Comparison of ENCODE assay signal across 8 mouse cellular contexts in genomic region chr6:48086957-48087715, GRCm38 (mm10). TPM values are rescaled to one million over a fixed set of nuclear protein-coding genes. Genes with fewer than 3 reads are reported as not detected.
DNase-seq lines count a peak whose midpoint lies in the region; ATAC-seq and TF ChIP-seq lines count a peak whose summit lies in the region.

No protein-coding gene starts in this region.

- H3K4me2 ChIP-seq in kidney, embryonic 15.5 days = peak overlapping the region; percentile 77
- H3K4me2 ChIP-seq in heart, postnatal 0 days (ENCODE audit: low read depth, low read length) = peak overlapping the region; percentile 78
- H3K4me2 ChIP-seq in midbrain, embryonic 13.5 days (replicated peaks) = peak overlapping the region; percentile 72

- no peaks in the 10 kb centered on the region for H3K9me3 ChIP-seq in kidney, embryonic 15.5 days (replicated peaks)
- H3K9me3 ChIP-seq in heart, postnatal 0 days (replicated peaks; ENCODE audit: control insufficient read depth, low read length) = no peaks in the 10 kb centered on the region
- no peaks in the 10 kb centered on the region for H3K9me3 ChIP-seq in midbrain, embryonic 13.5 days

- no peak for ATAC-seq in kidney, embryonic 15.5 days (replicated peaks; ENCODE audit: low FRiP score)
- no peak for ATAC-seq in Patski
- ATAC-seq in heart, postnatal 0 days (ENCODE audit: insufficient read depth, low read depth) = no peak
- peak; percentile 4; the same call in 1 of the 2 replicates for ATAC-seq in midbrain, embryonic 13.5 days

- H3K4me1 ChIP-seq in kidney, embryonic 15.5 days = peaks cover 16% of the 10 kb centered on the region
- H3K4me1 ChIP-seq in heart, postnatal 0 days (ENCODE audit: control insufficient read depth, insufficient read depth) = peaks cover 8% of the 10 kb centered on the region
- peaks cover 16% of the 10 kb centered on the region for H3K4me1 ChIP-seq in midbrain, embryonic 13.5 days (replicated peaks)

- H3K9ac ChIP-seq in kidney, embryonic 15.5 days = no peak overlapping the region
- H3K9ac ChIP-seq in heart, postnatal 0 days (replicated peaks; ENCODE audit: low read depth, low read length) = no peak overlapping the region
- H3K9ac ChIP-seq in midbrain, embryonic 13.5 days (replicated peaks) = no peak overlapping the region

- H3K27ac ChIP-seq in kidney, embryonic 15.5 days = no peak overlapping the region
- H3K27ac ChIP-seq in heart, postnatal 0 days (ENCODE audit: low read depth) = no peak overlapping the region
- H3K27ac ChIP-seq in midbrain, embryonic 13.5 days = no peak overlapping the region

- TF ChIP-seq CTCF in Patski (IDR thresholded peaks at IDR 0.05) = peak; percentile 49
- no peak for TF ChIP-seq CTCF in heart, postnatal 0 days (IDR thresholded peaks at IDR 0.05; ENCODE audit: low read depth)

- no peak for DNase-seq in kidney, postnatal 10 days
- no peak for DNase-seq in Patski (ENCODE audit: low read depth, low spot score)
- no peak for DNase-seq in heart, postnatal 0 days (ENCODE audit: low spot score)
- DNase-seq in right cerebral cortex, postnatal 4 days = no peak
- no peak for DNase-seq in layer of hippocampus, adult 11-12 months (ENCODE audit: low spot score)
- no peak for DNase-seq in layer of hippocampus, adult 9-11 months

- peaks cover 22% of the 10 kb centered on the region for H3K36me3 ChIP-seq in kidney, embryonic 15.5 days
- H3K36me3 ChIP-seq in heart, postnatal 0 days (replicated peaks; ENCODE audit: control insufficient read depth, insufficient read depth, low read length) = peaks cover 17% of the 10 kb centered on the region
- H3K36me3 ChIP-seq in midbrain, embryonic 13.5 days = peaks cover 12% of the 10 kb centered on the region

- TF ChIP-seq EP300 in heart, postnatal 0 days (IDR thresholded peaks at IDR 0.05; ENCODE audit: low read depth) = no peak

- H3K4me3 ChIP-seq in kidney, embryonic 15.5 days (replicated peaks) = peak overlapping the region; percentile 90
- peak overlapping the region; percentile 80 for H3K4me3 ChIP-seq in heart, postnatal 0 days (ENCODE audit: low read depth, low read length)
- H3K4me3 ChIP-seq in midbrain, embryonic 13.5 days (replicated peaks) = peak overlapping the region; percentile 86

- POLR2A ChIA-PET in Patski (lab: Charles Lee) = no interaction called here

- in situ Hi-C loops in Patski (cut with MboI; ENCODE audit: low pct_unique_long_range_greater_than_20kb) = no loop called here

- CTCF ChIA-PET in Patski (lab: Charles Lee) = interaction anchor here (0.9 to 1.4 kb wide), 2 partner anchors 9 to 77 kb away, joined by 3 read pairs; no protein-coding TSS in a partner anchor

- WGBS in kidney, embryonic 15.5 days = 41% methylated on average over 14 of the region's 14 CpGs
- WGBS in heart, postnatal 0 days = 39% methylated on average over 14 of the region's 14 CpGs
- WGBS in midbrain, embryonic 13.5 days = 41% methylated on average over 14 of the region's 14 CpGs

- H3K27me3 ChIP-seq in kidney, embryonic 15.5 days = no peaks in the 10 kb centered on the region
- peaks cover 6% of the 10 kb centered on the region for H3K27me3 ChIP-seq in Patski
- no peaks in the 10 kb centered on the region for H3K27me3 ChIP-seq in heart, postnatal 0 days (ENCODE audit: control insufficient read depth, insufficient read depth, low read length)
- H3K27me3 ChIP-seq in midbrain, embryonic 13.5 days = no peaks in the 10 kb centered on the region

RNA-seq across cellular contexts. Expression of gene Zfp746, which starts 0.7 kb away (rescaled TPM):
- polyA plus RNA-seq in kidney, embryonic 15.5 days (2015; fragmentation: Nextera tagmentation; extraction: Ambion mirVana) = 19.1 and 24.0 TPM in 2 replicates
- 27.9 TPM for polyA plus RNA-seq in Patski (2021)
- 35.4 and 77.5 TPM in 2 replicates for total RNA-seq in heart, postnatal 0 days (2014; rRNA removed; ENCODE audit: low replicate concordance)
- polyA plus RNA-seq in heart, postnatal 0 days (2015; fragmentation: Nextera tagmentation; extraction: Ambion mirVana) = 6.2 and 6.7 TPM in 2 replicates
- 17.0 and 21.5 TPM in 2 replicates for polyA plus RNA-seq in midbrain, embryonic 13.5 days (2015; fragmentation: Nextera tagmentation; extraction: Ambion mirVana)

RNA-seq across cellular contexts. Expression of gene Zfp777, which starts 38.4 kb away (rescaled TPM):
- polyA plus RNA-seq in kidney, embryonic 15.5 days (2015; fragmentation: Nextera tagmentation; extraction: Ambion mirVana) = 8.9 and 9.8 TPM in 2 replicates
- 36.1 TPM for polyA plus RNA-seq in Patski (2021)
- total RNA-seq in heart, postnatal 0 days (2014; rRNA removed; ENCODE audit: low replicate concordance) = 9.6 and 25.5 TPM in 2 replicates
- polyA plus RNA-seq in heart, postnatal 0 days (2015; fragmentation: Nextera tagmentation; extraction: Ambion mirVana) = 1.7 and 2.4 TPM in 2 replicates
- 8.9 and 9.3 TPM in 2 replicates for polyA plus RNA-seq in midbrain, embryonic 13.5 days (2015; fragmentation: Nextera tagmentation; extraction: Ambion mirVana)
